In genomic region chr12:78814437-78814836, GRCm38 (mm10) we compare ENCODE assay signal across 10 mouse cellular contexts. TPM values are rescaled to one million over a fixed set of nuclear protein-coding genes. Genes with fewer than 3 reads are reported as not detected.
A peak's percentile ranks its signal among the peaks of the same experiment; 100 is the strongest.
DNase-seq lines count a peak whose midpoint lies in the region; ATAC-seq and TF ChIP-seq lines count a peak whose summit lies in the region.
"Had no signal": no experiment of that assay in that cellular context is flagged by ENCODE, and none has a peak within 500 bp of the region (broad histone marks: within the 10 kb centered on the region; RNA-seq: fewer than 3 reads in every experiment).

No protein-coding gene starts in this region.

- no peaks in the 10 kb centered on the region for H3K4me1 ChIP-seq in intestine, postnatal 0 days (replicated peaks; ENCODE audit: control insufficient read depth, insufficient read depth, low read length)
- no peaks in the 10 kb centered on the region for H3K4me1 ChIP-seq in intestine, embryonic 16.5 days (ENCODE audit: control insufficient read depth, insufficient read depth, low read length)
- H3K4me1 ChIP-seq in midbrain, embryonic 14.5 days (ENCODE audit: control insufficient read depth, insufficient read depth, low read length): no peaks in the 10 kb centered on the region
- H3K4me1 ChIP-seq in midbrain, embryonic 10.5 days: no peaks in the 10 kb centered on the region
- H3K4me1 ChIP-seq in stomach, postnatal 0 days (replicated peaks; ENCODE audit: control insufficient read depth, insufficient read depth): no peaks in the 10 kb centered on the region
- H3K4me1 ChIP-seq: lung, embryonic 15.5 days had no signal

- H3K27me3 ChIP-seq in intestine, postnatal 0 days (replicated peaks; ENCODE audit: control insufficient read depth, insufficient read depth, low read length): no peaks in the 10 kb centered on the region
- no peaks in the 10 kb centered on the region for H3K27me3 ChIP-seq in intestine, embryonic 16.5 days (replicated peaks; ENCODE audit: control insufficient read depth, insufficient read depth, low read length)
- no peaks in the 10 kb centered on the region for H3K27me3 ChIP-seq in midbrain, embryonic 14.5 days (ENCODE audit: control insufficient read depth, insufficient read depth, low read length)
- no peaks in the 10 kb centered on the region for H3K27me3 ChIP-seq in midbrain, embryonic 10.5 days (ENCODE audit: low read depth, poor library complexity, severe bottlenecking)
- H3K27me3 ChIP-seq in stomach, postnatal 0 days (ENCODE audit: control insufficient read depth, insufficient read depth, low read length): no peaks in the 10 kb centered on the region
- H3K27me3 ChIP-seq: heart, embryonic 13.5 days; lung, embryonic 15.5 days had no signal

- H3K27ac ChIP-seq in intestine, postnatal 0 days (ENCODE audit: low read depth, low read length): no peak overlapping the region
- no peak overlapping the region for H3K27ac ChIP-seq in intestine, embryonic 16.5 days (ENCODE audit: low read length)
- no peak overlapping the region for H3K27ac ChIP-seq in midbrain, embryonic 14.5 days (replicated peaks; ENCODE audit: low read depth, low read length)
- H3K27ac ChIP-seq in midbrain, embryonic 10.5 days (replicated peaks): no peak overlapping the region
- no peak overlapping the region for H3K27ac ChIP-seq in stomach, postnatal 0 days (replicated peaks)
- H3K27ac ChIP-seq: heart, embryonic 13.5 days; lung, embryonic 15.5 days had no signal

- H3K9ac ChIP-seq in intestine, postnatal 0 days (ENCODE audit: low read depth, low read length): no peak overlapping the region
- H3K9ac ChIP-seq in intestine, embryonic 16.5 days (ENCODE audit: low read depth, low read length): no peak overlapping the region
- H3K9ac ChIP-seq in midbrain, embryonic 14.5 days (replicated peaks; ENCODE audit: low read length): no peak overlapping the region
- no peak overlapping the region for H3K9ac ChIP-seq in stomach, postnatal 0 days (ENCODE audit: low read length)
- H3K9ac ChIP-seq: heart, embryonic 13.5 days; lung, embryonic 15.5 days had no signal

- no peak overlapping the region for H3K4me3 ChIP-seq in intestine, postnatal 0 days (ENCODE audit: low read depth, low read length)
- H3K4me3 ChIP-seq in intestine, embryonic 16.5 days (ENCODE audit: low read length): no peak overlapping the region
- H3K4me3 ChIP-seq in midbrain, embryonic 14.5 days (replicated peaks; ENCODE audit: low read depth, low read length): no peak overlapping the region
- no peak overlapping the region for H3K4me3 ChIP-seq in midbrain, embryonic 10.5 days
- no peak overlapping the region for H3K4me3 ChIP-seq in stomach, postnatal 0 days (ENCODE audit: low read depth, low read length)
- H3K4me3 ChIP-seq: heart, embryonic 13.5 days; lung, embryonic 15.5 days had no signal

- TF ChIP-seq CTCF in intestine, postnatal 0 days (IDR thresholded peaks at IDR 0.05; ENCODE audit: low read depth): peak; percentile 53
- TF ChIP-seq CTCF in stomach, postnatal 0 days (IDR thresholded peaks at IDR 0.05; ENCODE audit: low read depth): peak; percentile 51

- TF ChIP-seq EP300 in stomach, postnatal 0 days (optimal IDR thresholded peaks at IDR 0.05): no peak

- peaks cover 4% of the 10 kb centered on the region; the same call in 1 of the 2 replicates for H3K36me3 ChIP-seq in intestine, postnatal 0 days (ENCODE audit: control insufficient read depth, insufficient read depth)
- H3K36me3 ChIP-seq in intestine, embryonic 16.5 days (ENCODE audit: control insufficient read depth, insufficient read depth, low read length): no peaks in the 10 kb centered on the region
- no peaks in the 10 kb centered on the region for H3K36me3 ChIP-seq in midbrain, embryonic 14.5 days (ENCODE audit: control insufficient read depth, insufficient read depth, low read length)
- H3K36me3 ChIP-seq in midbrain, embryonic 10.5 days: peaks cover 16% of the 10 kb centered on the region; the same call in 1 of the 2 replicates
- no peaks in the 10 kb centered on the region for H3K36me3 ChIP-seq in stomach, postnatal 0 days (ENCODE audit: control insufficient read depth, insufficient read depth, low read length)
- H3K36me3 ChIP-seq: lung, embryonic 15.5 days had no signal

- DNase-seq in CD4-positive, CD25-positive, alpha-beta regulatory T cell, adult 2 months (ENCODE audit: low read depth, low spot score): peak; percentile 25
- DNase-seq in midbrain, embryonic 14.5 days: peak; percentile 14
- DNase-seq in midbrain, embryonic 10.5 days (ENCODE audit: low spot score): no peak
- no peak for DNase-seq in stomach, postnatal 0 days (ENCODE audit: low spot score)
- DNase-seq in cerebellum, adult 11-12 months: no peak

- no peak for ATAC-seq in CD4-positive, CD25-positive, alpha-beta regulatory T cell, adult 4 months
- ATAC-seq in intestine, postnatal 0 days: no peak
- ATAC-seq in intestine, embryonic 16.5 days: no peak
- no peak for ATAC-seq in midbrain, embryonic 14.5 days (ENCODE audit: low FRiP score, low TSS enrichment)
- no peak for ATAC-seq in stomach, postnatal 0 days (ENCODE audit: low FRiP score, low TSS enrichment)

- no peaks in the 10 kb centered on the region for H3K9me3 ChIP-seq in intestine, postnatal 0 days (ENCODE audit: control insufficient read depth)
- H3K9me3 ChIP-seq in intestine, embryonic 16.5 days (ENCODE audit: control insufficient read depth, low read length): no peaks in the 10 kb centered on the region
- H3K9me3 ChIP-seq in midbrain, embryonic 14.5 days (ENCODE audit: control insufficient read depth, low read length): no peaks in the 10 kb centered on the region
- no peaks in the 10 kb centered on the region for H3K9me3 ChIP-seq in midbrain, embryonic 10.5 days (replicated peaks)
- H3K9me3 ChIP-seq in stomach, postnatal 0 days (ENCODE audit: control insufficient read depth, low read length): no peaks in the 10 kb centered on the region
- H3K9me3 ChIP-seq: heart, embryonic 13.5 days; lung, embryonic 15.5 days had no signal

- H3K4me2 ChIP-seq in intestine, postnatal 0 days (replicated peaks; ENCODE audit: low read depth): no peak overlapping the region
- no peak overlapping the region for H3K4me2 ChIP-seq in intestine, embryonic 16.5 days (ENCODE audit: low read depth, low read length)
- H3K4me2 ChIP-seq in midbrain, embryonic 14.5 days (ENCODE audit: low read length): no peak overlapping the region
- no peak overlapping the region for H3K4me2 ChIP-seq in stomach, postnatal 0 days (replicated peaks; ENCODE audit: low read depth)
- H3K4me2 ChIP-seq: heart, embryonic 13.5 days; lung, embryonic 15.5 days had no signal

RNA-seq across cellular contexts. Expression of gene Atp6v1d, which starts 47.0 kb away (rescaled TPM):
- polyA plus RNA-seq in CD4-positive, CD25-positive, alpha-beta regulatory T cell, adult 4 months (2017; shearing (Covaris generic)): 100 to 1,000 TPM; 240 to 257 TPM
- 124 and 138 TPM in 2 replicates for polyA plus RNA-seq in intestine, postnatal 0 days (2015; fragmentation: Nextera tagmentation; extraction: Ambion mirVana)
- 66.5 and 72.3 TPM in 2 replicates for polyA plus RNA-seq in intestine, embryonic 16.5 days (2015; fragmentation: Nextera tagmentation; extraction: Ambion mirVana)
- 141 and 165 TPM in 2 replicates for polyA plus RNA-seq in midbrain, embryonic 14.5 days (2014; fragmentation: Nextera tagmentation; extraction: Ambion mirVana)
- 71.1 and 80.0 TPM in 2 replicates for polyA plus RNA-seq in midbrain, embryonic 10.5 days (2016; fragmentation: Nextera tagmentation; extraction: Ambion mirVana)
- polyA plus RNA-seq in stomach, postnatal 0 days (2015; fragmentation: Nextera tagmentation; extraction: Ambion mirVana): 72.1 and 76.5 TPM in 2 replicates

RNA-seq across cellular contexts. Expression of gene Eif2s1, which starts 47.2 kb away (rescaled TPM):
- polyA plus RNA-seq in CD4-positive, CD25-positive, alpha-beta regulatory T cell, adult 4 months (2017; shearing (Covaris generic)): 100 to 1,000 TPM; 189 to 200 TPM
- 71.2 and 77.6 TPM in 2 replicates for polyA plus RNA-seq in intestine, postnatal 0 days (2015; fragmentation: Nextera tagmentation; extraction: Ambion mirVana)
- polyA plus RNA-seq in intestine, embryonic 16.5 days (2015; fragmentation: Nextera tagmentation; extraction: Ambion mirVana): 204 and 205 TPM in 2 replicates
- polyA plus RNA-seq in midbrain, embryonic 14.5 days (2014; fragmentation: Nextera tagmentation; extraction: Ambion mirVana): 132 and 143 TPM in 2 replicates
- 270 and 310 TPM in 2 replicates for polyA plus RNA-seq in midbrain, embryonic 10.5 days (2016; fragmentation: Nextera tagmentation; extraction: Ambion mirVana)
- 132 and 145 TPM in 2 replicates for polyA plus RNA-seq in stomach, postnatal 0 days (2015; fragmentation: Nextera tagmentation; extraction: Ambion mirVana)

Comparison
In these comparisons a context has a peak if more than half of its experiments do, and no peak if none do; other contexts are left out.
1. DNase-seq: peak in CD4-positive, CD25-positive, alpha-beta regulatory T cell, adult 2 months (single experiment) and midbrain, embryonic 14.5 days (single experiment); none in midbrain, embryonic 10.5 days (single experiment), stomach, postnatal 0 days (single experiment) and cerebellum, adult 11-12 months (single experiment).